Mouse (Mus musculus) hindbrain, embryonic 13.5 days (tissue): ENCODE data around the gene Prss16. TPM values are rescaled to one million over a fixed set of nuclear protein-coding genes. Genes with fewer than 3 reads are reported as not detected.

ENCODE experiments used
- ATAC-seq: fragments of 200-750 bp; cut with Nextera tagmentation; 2 replicates; pipeline ENCODE4 v1.8.0; 2017; ENCODE audit warnings: moderate TSS enrichment; ENCODE audit not compliant: low FRiP score
- H3K27ac ChIP-seq: fragments of 300-500 bp; sonication (generic); 2 replicates; pipeline ENCODE4 v1.5.1; 2015; ENCODE audit warnings: inconsistent platforms, mild to moderate bottlenecking, moderate library complexity
- H3K27me3 ChIP-seq: fragments of 300-500 bp; sonication (generic); 2 replicates; pipeline ENCODE4 v1.6.1; 2015; ENCODE audit warnings: mild to moderate bottlenecking, inconsistent platforms
- H3K36me3 ChIP-seq: fragments of 300-500 bp; sonication (generic); 2 replicates; pipeline ENCODE4 v1.6.1; 2015; ENCODE audit warnings: mild to moderate bottlenecking, inconsistent platforms
- H3K4me1 ChIP-seq: fragments of 300-500 bp; sonication (generic); replicated peaks from 2 replicates; pipeline ENCODE4 v1.6.1; 2015; ENCODE audit warnings: inconsistent platforms
- H3K4me2 ChIP-seq: fragments of 300-500 bp; sonication (generic); 2 replicates; pipeline ENCODE4 v1.6.1; 2015; ENCODE audit warnings: inconsistent platforms, mild to moderate bottlenecking, moderate library complexity
- H3K4me3 ChIP-seq: fragments of 300-500 bp; sonication (generic); 2 replicates; pipeline ENCODE4 v1.5.1; 2015; ENCODE audit warnings: mild to moderate bottlenecking, inconsistent platforms
- H3K9ac ChIP-seq: fragments of 300-500 bp; sonication (generic); 2 replicates; pipeline ENCODE4 v1.6.1; 2015; ENCODE audit warnings: mild to moderate bottlenecking, inconsistent platforms
- H3K9me3 ChIP-seq: fragments of 300-500 bp; sonication (generic); 2 replicates; pipeline ENCODE4 v1.6.1; 2016; ENCODE audit warnings: inconsistent platforms
- WGBS: fragments of 180-500 bp; shearing (Covaris S2); methylation state at CpG from one replicate; pipeline ENCODE4 v1.1.7; 2015; 5-methylcytosine and 5-hydroxymethylcytosine counted together
- polyA plus RNA-seq: library from polyadenylated mRNA; unstranded; fragments of >200 nt; fragmentation: Nextera tagmentation; extraction: Ambion mirVana; gene quantifications from 2 replicates; pipeline ENCODE4 v1.2.1, GENCODE M21; 2015

Gene Prss16
- polyA plus RNA-seq, 1 experiment from 2014 or later = 0.12 TPM

- Histone ChIP-seq H3K4me2 (peak overlapping the region; percentile 4; the same call in 1 of the 2 replicates), H3K36me3 (no peaks in the 10 kb centered on the region), H3K9me3 (no peaks in the 10 kb centered on the region), H3K27ac (no peak overlapping the region), H3K9ac (no peak overlapping the region), H3K4me3 (peak overlapping the region; percentile 18; the same call in 1 of the 2 replicates), H3K27me3 (peaks cover 96% of the 10 kb centered on the region), H3K4me1 (peaks cover 6% of the 10 kb centered on the region; the same call in 1 of the 2 replicates)
- ATAC-seq = no peak
- WGBS = 2% methylated on average over 21 of the region's 21 CpGs
Measured at GRCm38 (mm10) chr13:21997201-21997820, 12.2 kb downstream of the Prss16 start.

GRCm38 (mm10) chr13:21996840-21997185, 12.7 kb downstream of the Prss16 start:
- Histone ChIP-seq H3K4me2 (peak overlapping the region; percentile 4; the same call in 1 of the 2 replicates), H3K4me3 (peak overlapping the region; percentile 18), H3K27ac (no peak overlapping the region), H3K36me3 (no peaks in the 10 kb centered on the region), H3K9ac (no peak overlapping the region), H3K27me3 (peaks cover 93% of the 10 kb centered on the region), H3K9me3 (no peaks in the 10 kb centered on the region), H3K4me1 (peaks cover 6% of the 10 kb centered on the region; the same call in 1 of the 2 replicates)
- no peak for ATAC-seq
- under 1% methylated on average over 13 of the region's 13 CpGs for WGBS

- Histone ChIP-seq H3K4me2 (peak overlapping the region; percentile 47), H3K36me3 (no peaks in the 10 kb centered on the region), H3K4me3 (peak overlapping the region; percentile 18), H3K4me1 (peaks cover 6% of the 10 kb centered on the region; the same call in 1 of the 2 replicates), H3K9me3 (no peaks in the 10 kb centered on the region), H3K27ac (no peak overlapping the region), H3K27me3 (peaks cover 93% of the 10 kb centered on the region), H3K9ac (no peak overlapping the region)
- ATAC-seq = no peak
- 3% methylated on average over 12 of the region's 12 CpGs for WGBS
Measured at GRCm38 (mm10) chr13:21996101-21996839, 13.3 kb downstream of the Prss16 start.

- H3K27ac ChIP-seq = no peak overlapping the region
- WGBS = under 1% methylated on average over 21 of the region's 21 CpGs
- H3K4me1 ChIP-seq = peaks cover 6% of the 10 kb centered on the region; the same call in 1 of the 2 replicates
- no peak overlapping the region for H3K9ac ChIP-seq
- no peak for ATAC-seq
- H3K4me2 ChIP-seq = peak overlapping the region; percentile 47
- peak overlapping the region; percentile 25 for H3K4me3 ChIP-seq
- H3K9me3 ChIP-seq = no peaks in the 10 kb centered on the region
- H3K36me3 ChIP-seq = no peaks in the 10 kb centered on the region
- peaks cover 91% of the 10 kb centered on the region for H3K27me3 ChIP-seq
Measured at GRCm38 (mm10) chr13:21995331-21995914, 14.1 kb downstream of the Prss16 start.

- H3K27me3 ChIP-seq = peaks cover 89% of the 10 kb centered on the region
- 4% methylated on average over 8 of the region's 8 CpGs for WGBS
- H3K27ac ChIP-seq = no peak overlapping the region
Measured at GRCm38 (mm10) chr13:21994896-21995295, 14.6 kb downstream of the Prss16 start.

GRCm38 (mm10) chr13:21993957-21994738, 15.4 kb downstream of the Prss16 start:
- Histone ChIP-seq H3K9me3 (no peaks in the 10 kb centered on the region), H3K27me3 (peaks cover 82% of the 10 kb centered on the region), H3K9ac (no peak overlapping the region), H3K4me1 (peaks cover 6% of the 10 kb centered on the region; the same call in 1 of the 2 replicates), H3K27ac (no peak overlapping the region), H3K36me3 (no peaks in the 10 kb centered on the region), H3K4me3 (no peak overlapping the region), H3K4me2 (no peak overlapping the region)
- WGBS = 1% methylated on average over 22 of the region's 22 CpGs
- no peak for ATAC-seq

More at GRCm38 (mm10) chr13:21994896-21995295, 14.6 kb downstream of the Prss16 start:
- Histone ChIP-seq H3K9me3 (no peaks in the 10 kb centered on the region), H3K4me2 (peak overlapping the region; percentile 47), H3K4me3 (peak overlapping the region; percentile 25), H3K36me3 (no peaks in the 10 kb centered on the region), H3K4me1 (peaks cover 6% of the 10 kb centered on the region; the same call in 1 of the 2 replicates), H3K9ac (no peak overlapping the region)
- no peak for ATAC-seq

- Histone ChIP-seq H3K27ac (no peak overlapping the region), H3K4me1 (peaks cover 6% of the 10 kb centered on the region; the same call in 1 of the 2 replicates), H3K4me3 (no peak overlapping the region), H3K9me3 (no peaks in the 10 kb centered on the region), H3K36me3 (no peaks in the 10 kb centered on the region), H3K4me2 (no peak overlapping the region), H3K9ac (no peak overlapping the region), H3K27me3 (peaks cover 73% of the 10 kb centered on the region)
- WGBS = 84% methylated on average over 5 of the region's 5 CpGs
- ATAC-seq = no peak
Measured at GRCm38 (mm10) chr13:21992550-21992949, 17.0 kb downstream of the Prss16 start.

- H3K4me3 ChIP-seq = no peak overlapping the region
- H3K27me3 ChIP-seq = peaks cover 83% of the 10 kb centered on the region
- WGBS = 90% methylated on average over 2 of the region's 2 CpGs
Measured at GRCm38 (mm10) chr13:21984486-21984885, 25.1 kb downstream of the Prss16 start.

GRCm38 (mm10) chr13:21981803-21982193, 27.7 kb downstream of the Prss16 start:
- Histone ChIP-seq H3K9me3 (no peaks in the 10 kb centered on the region), H3K9ac (peak overlapping the region; percentile 78), H3K27me3 (peaks cover 85% of the 10 kb centered on the region), H3K4me3 (peak overlapping the region; percentile 57), H3K4me2 (peak overlapping the region; percentile 98), H3K36me3 (no peaks in the 10 kb centered on the region), H3K27ac (no peak overlapping the region), H3K4me1 (peaks cover 13% of the 10 kb centered on the region)
- 0 out of 2 replicates have a peak, but pooled peaks have one; percentile 21 for ATAC-seq
- WGBS = 5% methylated on average over 17 of the region's 17 CpGs

More at GRCm38 (mm10) chr13:21984486-21984885, 25.1 kb downstream of the Prss16 start:
- ATAC-seq = no peak
- Histone ChIP-seq H3K4me2 (no peak overlapping the region), H3K4me1 (peaks cover 13% of the 10 kb centered on the region), H3K9me3 (no peaks in the 10 kb centered on the region), H3K9ac (no peak overlapping the region), H3K27ac (no peak overlapping the region), H3K36me3 (no peaks in the 10 kb centered on the region)

GRCm38 (mm10) chr13:21980981-21981802, 28.4 kb downstream of the Prss16 start, which contains the start of gene Pom121l2:
Gene Pom121l2, plus strand, starts transcription at chr13:21981194.
- H3K9me3 ChIP-seq = no peaks in the 10 kb centered on the region
- peak within 1 kb of the TSS; percentile 57 for H3K4me3 ChIP-seq
- peak within 1 kb of the TSS; percentile 98 for H3K4me2 ChIP-seq
- no peak within 1 kb of the TSS for H3K27ac ChIP-seq
- H3K27me3 ChIP-seq = peaks cover 84% of the 10 kb centered on the region
- H3K9ac ChIP-seq = peak within 1 kb of the TSS; percentile 78
- WGBS = 1% methylated on average over 58 of the region's 58 CpGs
- H3K4me1 ChIP-seq = peaks cover 13% of the 10 kb centered on the region
- no peaks in the 10 kb centered on the region for H3K36me3 ChIP-seq
- peak; percentile 72 for ATAC-seq
